Mouse (Mus musculus) fat pad, adult 2 months (tissue): ENCODE data around the gene Slc9a1.

Experiments used
- DNase-seq: peaks from one replicate; pipeline ENCODE4 v3.0.0-alpha.2; 2011; ENCODE audit warnings: low read depth, low spot score; ENCODE audit errors: extremely low read depth

Slc9a1 gene

GRCm38 (mm10) chr4:133369553-133370297, at the start of gene Slc9a1:
Slc9a1 (plus strand) TSS chr4:133369706.
- no peak for DNase-seq

GRCm38 (mm10) chr4:133328129-133328528, 41.4 kb upstream of the Slc9a1 start:
- DNase-seq, result no peak

GRCm38 (mm10) chr4:133330296-133330695, 39.2 kb upstream of the Slc9a1 start:
- no peak for DNase-seq

- no peak for DNase-seq
Observed at GRCm38 (mm10) chr4:133333306-133333705, 36.2 kb upstream of the Slc9a1 start.

GRCm38 (mm10) chr4:133337833-133338520, 31.5 kb upstream of the Slc9a1 start:
- no peak for DNase-seq

- DNase-seq, result no peak
Observed at GRCm38 (mm10) chr4:133338521-133339095, 30.9 kb upstream of the Slc9a1 start.

- DNase-seq, result no peak
Observed at GRCm38 (mm10) chr4:133339148-133339749, 30.3 kb upstream of the Slc9a1 start.

GRCm38 (mm10) chr4:133340217-133340616, 29.3 kb upstream of the Slc9a1 start:
- DNase-seq, result no peak

GRCm38 (mm10) chr4:133344112-133344511, 25.4 kb upstream of the Slc9a1 start:
- DNase-seq, result no peak

- DNase-seq, result no peak
Observed at GRCm38 (mm10) chr4:133345702-133346101, 23.8 kb upstream of the Slc9a1 start.

GRCm38 (mm10) chr4:133346577-133346976, 22.9 kb upstream of the Slc9a1 start:
- DNase-seq, result no peak

GRCm38 (mm10) chr4:133347624-133348023, 21.9 kb upstream of the Slc9a1 start:
- no peak for DNase-seq

GRCm38 (mm10) chr4:133348051-133348775, 21.3 kb upstream of the Slc9a1 start:
- no peak for DNase-seq

GRCm38 (mm10) chr4:133352797-133353196, 16.7 kb upstream of the Slc9a1 start:
- no peak for DNase-seq

- no peak for DNase-seq
Observed at GRCm38 (mm10) chr4:133353367-133354365, 15.8 kb upstream of the Slc9a1 start, which contains the start of gene Wdtc1. Wdtc1 (minus strand) TSS chr4:133353481.

- DNase-seq, result no peak
Observed at GRCm38 (mm10) chr4:133354641-133355040, 14.9 kb upstream of the Slc9a1 start.

GRCm38 (mm10) chr4:133370298-133371274, 1.1 kb downstream of the Slc9a1 start:
- no peak for DNase-seq

GRCm38 (mm10) chr4:133371621-133372277, 2.2 kb downstream of the Slc9a1 start:
- no peak for DNase-seq
